Mouse (Mus musculus): ENCODE measurements at regions not wholly inside any gene's neighbourhood (a gene's known extent, or its start where the extent isn't known, plus 50 kb on each side); places are given as distances from the start of the nearest gene placed in this dataset.
A peak's percentile ranks its signal among the peaks of the same experiment; 100 is the strongest.

DNA sequence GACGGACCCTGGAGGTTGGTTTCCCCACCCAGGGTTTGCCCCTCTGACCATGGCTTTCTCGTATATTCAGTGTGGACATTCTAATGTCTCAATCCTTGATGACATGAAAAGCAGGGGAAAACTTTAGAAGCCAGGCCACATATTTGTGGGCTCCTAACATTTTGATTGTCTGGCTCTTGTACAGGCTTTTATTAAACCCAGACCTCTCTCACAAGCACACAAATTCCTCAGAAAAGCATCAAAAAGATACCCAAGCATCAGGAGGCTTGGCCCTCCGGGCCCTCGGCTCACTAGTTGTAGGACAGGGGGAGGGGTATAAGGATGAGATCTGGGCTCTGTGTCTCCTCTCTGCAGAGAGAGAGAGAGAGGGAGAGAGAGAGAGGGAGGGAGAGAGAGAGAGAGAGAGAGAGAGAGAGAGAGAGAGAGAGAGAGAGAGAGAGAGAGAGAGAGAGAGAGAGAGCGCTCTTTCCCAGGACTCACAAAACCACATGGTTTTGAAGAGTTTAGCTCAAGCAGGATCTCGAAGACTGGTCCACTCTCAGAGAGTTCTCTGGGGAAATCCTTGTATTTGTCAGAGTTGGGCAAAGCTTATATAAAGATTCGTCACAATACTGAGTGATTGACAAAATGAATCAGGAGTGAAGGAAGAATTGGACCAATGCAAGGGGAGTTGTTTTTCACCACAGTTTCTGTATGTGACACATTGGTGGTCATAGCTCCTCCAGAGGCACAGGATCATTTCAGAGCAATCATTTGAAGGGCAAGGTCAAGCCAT is 167.2 kb upstream of the Cxcl12 start:
- DNase-seq (ENCODE audit: low spot score), result no peak

DNA sequence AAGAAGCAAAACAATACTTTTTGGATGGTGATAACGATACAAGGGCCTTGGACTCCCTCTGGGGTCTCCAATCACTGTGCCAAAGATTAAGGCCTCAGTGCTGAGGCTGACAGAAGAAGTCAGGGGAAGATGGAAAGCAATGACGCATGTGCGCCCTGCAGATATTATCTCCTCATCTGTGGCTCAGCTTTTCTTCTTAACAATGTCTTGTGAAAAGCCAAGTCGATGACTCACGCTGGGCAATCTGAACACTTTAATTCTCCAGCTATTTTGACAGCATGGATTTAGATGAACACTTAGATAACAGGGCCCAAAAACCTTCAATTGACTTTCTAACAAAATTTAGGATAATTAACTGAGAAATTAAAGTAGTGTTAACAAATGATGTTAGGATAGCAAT is 155.7 kb upstream of the Cxcl12 start:
- DNase-seq (ENCODE audit: low spot score), result no peak

DNA sequence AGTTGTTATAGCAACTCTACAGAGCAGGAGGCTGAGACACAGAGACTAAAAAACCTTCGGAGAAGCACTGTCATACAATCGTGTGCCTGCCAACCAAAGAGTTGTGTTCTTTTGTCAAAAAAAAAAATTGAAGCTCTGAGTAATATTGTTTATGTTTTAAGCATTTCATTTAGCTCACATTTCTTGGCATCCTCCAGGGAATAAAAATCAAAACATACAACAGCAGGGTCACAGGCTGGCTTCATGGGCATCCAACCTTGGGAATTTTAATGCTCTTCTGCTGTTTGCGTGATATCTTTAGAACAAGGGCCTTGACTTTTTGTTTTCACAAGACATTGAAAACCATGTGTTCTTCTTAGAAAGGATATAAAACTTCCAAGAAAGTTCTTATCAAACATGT is 152.9 kb upstream of the Cxcl12 start:
- no peak for DNase-seq (ENCODE audit: low spot score)

DNA sequence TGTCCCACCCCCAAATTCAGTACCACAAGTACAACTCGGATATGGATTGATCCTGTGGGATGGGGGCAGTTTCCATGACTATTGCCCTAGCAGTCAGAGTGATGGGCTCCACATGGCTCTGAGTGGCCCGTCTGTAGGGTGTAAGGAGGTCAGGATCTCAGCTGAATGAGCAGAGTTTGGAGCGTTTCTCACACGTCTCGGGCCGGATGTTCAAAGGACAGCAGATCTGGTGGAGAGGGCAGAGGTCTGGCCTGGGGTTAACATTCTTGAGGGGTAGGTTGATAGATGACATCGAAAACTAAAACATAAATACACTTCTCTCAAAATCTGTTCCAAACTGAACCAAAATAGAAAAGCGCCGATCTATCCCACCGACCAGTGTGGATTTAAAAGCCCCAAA is 146.5 kb upstream of the Cxcl12 start:
- DNase-seq (ENCODE audit: low spot score), result no peak

DNA sequence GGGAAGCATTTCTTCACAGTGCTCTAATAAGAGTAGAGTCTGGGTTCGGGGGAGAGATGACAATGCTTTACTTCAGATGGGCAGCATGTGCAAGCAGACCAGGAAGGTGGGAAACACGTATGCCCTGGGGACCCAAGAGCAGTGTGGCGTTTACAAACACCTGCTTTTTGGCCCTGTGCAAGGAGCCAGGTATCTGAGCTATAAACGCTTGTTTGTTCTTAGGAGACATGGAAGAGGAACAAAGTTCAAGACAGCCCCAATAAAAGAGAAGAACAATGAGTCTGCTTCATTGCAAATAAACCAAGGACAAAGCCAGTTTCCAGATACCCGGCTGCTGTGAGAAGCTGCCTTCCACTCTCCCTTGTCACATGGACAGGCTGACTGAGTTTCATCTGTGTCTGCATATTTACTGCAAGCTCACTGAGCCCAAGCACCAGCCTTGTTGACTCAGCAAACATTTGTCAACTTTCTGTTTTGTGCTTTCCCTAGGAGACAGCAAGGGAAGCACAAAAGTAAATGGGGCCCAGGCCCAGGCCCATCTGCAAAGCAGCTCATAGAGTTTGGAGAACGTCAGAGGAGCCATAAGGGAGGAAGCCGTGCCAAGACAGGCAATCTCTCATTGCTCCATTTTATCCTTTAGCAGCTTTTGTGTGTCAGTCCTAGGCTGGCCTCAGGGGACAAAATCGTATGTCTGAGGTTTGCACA is 136.1 kb upstream of the Cxcl12 start:
- no peak for DNase-seq (ENCODE audit: low spot score)

DNA sequence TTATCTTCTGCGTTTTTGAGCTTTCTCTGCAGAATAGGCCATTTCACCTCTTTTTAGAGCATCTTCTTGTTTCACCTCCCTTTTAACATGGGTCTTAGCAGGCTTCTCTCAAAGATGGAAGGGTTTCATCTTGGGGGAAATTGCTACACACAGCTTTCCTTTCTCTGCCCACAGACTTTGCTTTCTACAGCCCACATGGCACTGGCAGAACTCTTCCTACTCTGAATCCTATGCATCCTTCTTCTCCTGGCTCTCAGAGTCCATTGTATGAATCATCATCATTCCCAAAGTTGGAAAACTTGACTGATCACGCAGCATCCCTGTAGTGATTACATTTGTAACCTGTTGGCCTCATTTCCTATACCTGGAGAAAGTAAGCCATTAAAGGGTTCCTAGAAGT is 124.6 kb upstream of the Cxcl12 start:
- no peak for DNase-seq (ENCODE audit: low spot score)

DNA sequence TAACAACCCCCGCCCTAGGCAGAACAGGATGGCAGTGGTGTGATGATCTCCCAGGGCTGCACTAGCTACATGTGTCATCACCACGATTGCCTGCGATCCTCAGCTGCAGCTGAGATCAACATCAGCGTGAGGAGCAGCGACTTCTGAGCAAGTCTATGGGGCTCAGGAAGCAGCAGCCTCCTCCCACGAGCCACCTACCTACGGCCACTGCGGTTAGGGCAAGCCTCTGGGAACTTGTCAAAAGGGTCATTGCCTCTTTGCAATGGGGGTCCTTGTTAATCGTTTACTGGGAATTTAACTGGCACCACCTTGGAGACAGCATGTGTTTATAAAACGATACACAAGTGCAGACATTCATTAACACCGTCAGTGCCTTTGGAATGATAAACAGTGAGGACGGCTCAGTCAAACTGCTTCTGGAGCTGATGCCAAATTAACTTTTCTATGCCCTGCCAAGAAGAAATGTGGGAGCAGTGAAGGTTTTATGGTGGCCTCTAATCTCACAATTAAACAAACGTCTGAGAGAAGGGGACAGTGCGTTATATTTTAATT is 118.8 kb upstream of the Cxcl12 start:
- DNase-seq (ENCODE audit: low spot score), result no peak

DNA sequence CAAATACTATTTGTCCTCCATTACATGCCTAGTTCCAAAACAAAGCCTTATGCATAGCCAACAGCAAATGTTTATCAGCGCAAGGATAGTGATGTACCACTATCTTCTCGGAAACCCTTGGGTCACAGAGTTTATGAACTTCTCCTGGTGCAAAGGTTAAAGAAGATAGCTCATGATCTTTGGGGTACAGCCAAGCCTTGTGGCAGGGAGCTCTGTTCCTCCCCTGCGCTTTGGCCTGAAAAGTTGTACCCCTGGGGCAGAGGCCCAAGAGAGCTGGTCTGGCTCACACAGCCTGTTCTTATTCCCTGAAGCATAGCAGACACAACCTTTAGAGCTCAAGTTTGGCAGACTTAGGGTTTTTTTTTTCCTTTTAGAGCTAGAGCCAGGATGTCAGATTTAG is 107.6 kb upstream of the Cxcl12 start:
- no peak for DNase-seq (ENCODE audit: low spot score)

DNA sequence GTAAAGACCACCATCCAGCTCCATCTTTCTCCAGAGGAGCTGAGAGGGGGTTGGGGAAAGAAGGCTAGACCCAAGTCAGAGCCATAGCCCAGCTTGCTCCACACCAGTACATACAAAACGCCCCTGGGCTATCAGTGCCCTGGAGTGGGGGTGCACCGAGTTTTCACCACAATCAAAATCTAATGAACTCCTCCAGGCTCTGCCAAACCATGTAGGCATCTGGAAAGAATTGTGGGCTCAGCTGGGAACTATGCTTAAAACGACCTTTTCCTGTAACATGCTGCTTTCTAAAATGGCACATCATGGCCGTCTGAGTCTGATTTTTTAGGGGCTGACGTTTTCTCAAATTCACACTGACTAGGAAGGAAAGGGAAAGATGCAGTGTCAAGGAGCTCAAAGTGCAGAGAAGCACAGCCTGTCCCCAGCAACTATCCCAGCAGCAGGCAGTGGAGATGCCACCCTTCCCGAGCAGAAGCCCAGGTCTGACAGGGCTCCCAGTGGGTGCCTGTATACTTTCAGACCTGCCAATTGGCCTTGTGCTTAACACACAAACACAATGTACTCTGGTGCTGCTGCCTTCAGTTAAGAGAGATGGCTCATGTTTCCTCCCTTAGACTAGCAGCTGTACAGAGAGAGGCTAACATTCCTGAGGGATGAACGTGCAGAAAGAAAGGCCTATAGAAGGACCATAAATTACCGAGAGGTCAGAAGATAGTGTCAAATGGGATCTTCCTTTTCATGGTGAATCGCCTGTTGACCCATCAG is 100.6 kb upstream of the Cxcl12 start:
- DNase-seq (ENCODE audit: low spot score), result no peak

DNA sequence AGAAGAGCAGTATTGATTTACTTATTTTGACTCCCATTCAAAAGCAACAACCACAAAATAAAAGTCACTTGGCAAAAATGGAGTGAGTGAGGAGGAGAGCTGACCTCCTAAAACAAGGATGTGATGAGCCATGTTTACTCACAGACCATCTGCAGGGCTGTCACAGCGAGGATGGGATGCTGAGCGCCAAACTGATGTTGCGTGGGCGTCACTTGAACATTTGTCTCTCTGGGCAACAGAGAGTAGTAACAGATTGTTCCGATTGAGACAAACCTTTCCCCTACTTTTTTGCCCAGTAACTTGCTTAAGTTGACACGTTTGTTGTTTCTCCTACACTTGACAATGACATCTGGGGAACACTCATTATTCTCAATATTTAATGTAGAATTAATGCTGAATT is 97.0 kb upstream of the Cxcl12 start:
- peak; percentile 65 for DNase-seq (ENCODE audit: low spot score)

DNA sequence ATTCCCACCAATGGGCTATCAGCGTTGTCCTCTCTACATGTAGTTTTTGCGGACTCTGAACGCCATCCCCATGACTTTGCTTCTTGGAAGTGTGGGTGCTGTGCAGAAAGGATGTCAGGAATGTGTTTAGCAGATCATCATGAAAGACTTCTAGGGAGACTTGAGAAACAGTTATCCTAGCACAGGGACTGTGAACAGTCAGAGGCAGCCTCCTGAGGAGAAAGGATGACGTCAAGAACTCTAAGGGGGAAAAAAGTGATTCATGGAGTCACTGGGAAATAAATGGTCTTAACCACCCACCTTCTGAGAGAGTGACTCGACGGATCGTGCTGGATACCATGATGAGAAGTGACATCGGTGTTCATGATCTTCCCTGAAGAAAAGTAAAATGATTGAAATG is 96.5 kb upstream of the Cxcl12 start:
- no peak for DNase-seq (ENCODE audit: low spot score)

DNA sequence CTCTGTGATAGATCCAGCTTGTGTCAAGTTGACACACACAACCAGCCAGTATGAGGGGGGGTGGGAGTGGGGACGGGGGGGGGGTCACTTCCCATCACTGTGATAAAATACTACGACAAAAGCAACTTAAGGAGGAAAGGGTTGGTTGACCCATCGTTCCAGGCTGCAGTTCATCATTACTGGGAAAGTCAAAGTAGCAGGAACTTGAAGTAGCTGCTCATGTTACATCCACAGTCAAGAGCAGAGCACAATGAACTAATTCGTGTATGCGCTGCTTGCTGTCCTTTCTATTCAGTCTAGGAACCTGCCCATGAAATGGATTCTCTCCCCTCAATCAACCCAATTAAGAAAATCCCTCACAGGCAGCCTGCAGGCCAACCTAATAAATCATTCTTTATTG is 88.8 kb upstream of the Cxcl12 start:
- no peak for DNase-seq (ENCODE audit: low spot score)

DNA sequence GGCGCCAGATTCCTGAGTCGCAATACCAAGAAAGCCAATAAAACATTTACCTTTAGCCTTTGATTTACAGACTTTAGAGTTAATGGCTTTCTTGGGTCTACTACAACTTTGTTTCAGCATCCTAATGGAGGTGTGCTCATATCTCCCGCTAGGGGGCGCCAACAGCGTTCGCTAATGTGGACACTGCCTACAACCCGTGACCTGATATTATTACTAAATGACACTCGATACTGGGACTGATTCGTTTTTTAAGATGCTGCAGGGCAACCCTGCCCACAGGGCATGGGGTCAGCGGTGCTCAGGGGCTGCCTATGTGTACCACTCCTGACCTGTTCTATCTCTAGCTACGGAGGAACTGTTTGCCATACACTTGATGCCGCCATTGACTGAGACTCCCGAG is 87.4 kb upstream of the Cxcl12 start:
- no peak for DNase-seq (ENCODE audit: low spot score)

DNA sequence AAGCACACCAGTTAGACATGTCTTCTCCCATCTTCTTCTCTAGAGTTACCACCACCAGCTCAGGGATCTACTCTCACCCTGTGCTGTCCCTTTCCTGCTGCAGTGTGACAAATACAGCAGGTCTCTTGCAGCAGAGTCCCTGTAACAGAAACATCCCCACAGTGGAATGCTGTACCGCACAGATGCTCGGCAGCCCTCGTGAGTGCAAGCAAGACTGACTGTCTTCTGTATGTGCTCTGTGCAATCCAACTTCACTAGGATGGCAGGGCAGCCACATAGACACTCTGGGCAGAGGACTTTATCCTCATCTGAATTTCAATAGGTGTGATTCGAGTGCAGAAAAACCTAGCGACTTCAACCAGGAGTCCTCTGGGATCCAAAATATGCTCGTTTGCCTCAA is 84.1 kb upstream of the Cxcl12 start:
- no peak for DNase-seq (ENCODE audit: low spot score)

DNA sequence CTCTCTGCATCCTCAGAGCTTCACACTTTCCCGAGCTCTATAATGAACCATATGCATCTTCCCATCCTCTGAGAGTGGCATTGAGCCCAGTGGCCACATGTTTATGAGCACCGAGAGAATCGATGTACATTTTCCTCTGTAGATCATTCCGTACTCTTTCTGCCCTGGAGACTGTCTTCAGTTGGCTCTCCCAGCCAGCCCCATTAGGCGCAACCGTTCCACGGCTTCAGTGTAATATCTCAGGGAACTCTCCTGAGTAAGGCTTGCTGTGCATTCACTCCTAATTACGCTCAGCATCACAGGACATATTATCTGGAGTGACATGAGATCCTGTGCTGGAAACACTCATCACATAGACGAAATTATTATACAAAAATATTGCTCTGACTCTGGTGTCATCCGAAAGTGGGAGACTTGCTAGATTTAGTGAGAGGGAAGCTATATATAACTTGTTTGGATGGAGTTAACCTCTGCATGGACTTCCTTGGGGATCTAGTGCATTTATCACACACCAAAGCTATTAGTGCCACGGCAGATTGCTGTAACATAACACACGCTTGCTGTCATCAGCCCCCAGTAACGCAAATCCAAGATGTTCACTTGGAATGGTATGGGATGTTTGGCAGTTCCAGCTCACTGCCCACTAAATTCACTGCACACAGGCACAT is 83.4 kb upstream of the Cxcl12 start:
- no peak for DNase-seq (ENCODE audit: low spot score)

DNA sequence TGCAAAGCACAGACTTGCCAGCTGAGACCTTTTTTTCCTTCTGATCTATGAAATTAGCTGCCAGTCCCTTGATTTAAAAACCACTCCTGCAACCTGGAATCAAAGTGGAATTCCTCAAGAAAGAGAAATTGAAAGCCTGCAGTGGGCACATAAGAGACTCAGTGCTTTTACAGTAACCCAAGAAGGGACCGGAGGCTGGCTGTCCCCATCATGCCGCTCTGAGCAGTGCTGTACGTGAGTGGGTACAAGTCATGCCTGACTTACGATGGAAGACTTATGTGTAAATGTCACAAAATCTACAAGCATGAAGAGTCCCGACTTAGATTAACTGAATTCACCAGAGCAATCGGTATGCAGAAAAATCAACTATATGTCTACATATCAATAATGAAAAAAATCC is 73.6 kb upstream of the Cxcl12 start:
- no peak for DNase-seq (ENCODE audit: low spot score)

DNA sequence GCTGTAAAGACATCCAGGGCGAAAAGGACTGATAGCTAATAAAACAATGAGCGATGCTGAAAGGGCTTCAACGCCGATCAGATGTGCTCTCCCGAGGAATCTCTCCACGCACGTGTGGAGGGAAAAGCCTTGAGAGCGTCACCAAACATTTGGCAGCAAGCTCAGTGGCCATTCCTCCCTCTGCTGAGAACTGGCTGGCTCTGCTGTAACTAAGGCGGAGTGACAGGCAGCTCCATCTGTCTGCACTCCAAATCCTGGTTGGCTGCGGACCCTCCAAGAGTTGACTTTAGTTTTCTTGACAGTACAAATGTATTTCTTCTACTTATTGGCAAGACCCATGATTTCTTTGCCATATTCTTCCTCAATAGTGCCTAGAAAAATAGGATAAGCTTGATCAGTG is 68.5 kb upstream of the Cxcl12 start:
- DNase-seq (ENCODE audit: low spot score), result no peak

DNA sequence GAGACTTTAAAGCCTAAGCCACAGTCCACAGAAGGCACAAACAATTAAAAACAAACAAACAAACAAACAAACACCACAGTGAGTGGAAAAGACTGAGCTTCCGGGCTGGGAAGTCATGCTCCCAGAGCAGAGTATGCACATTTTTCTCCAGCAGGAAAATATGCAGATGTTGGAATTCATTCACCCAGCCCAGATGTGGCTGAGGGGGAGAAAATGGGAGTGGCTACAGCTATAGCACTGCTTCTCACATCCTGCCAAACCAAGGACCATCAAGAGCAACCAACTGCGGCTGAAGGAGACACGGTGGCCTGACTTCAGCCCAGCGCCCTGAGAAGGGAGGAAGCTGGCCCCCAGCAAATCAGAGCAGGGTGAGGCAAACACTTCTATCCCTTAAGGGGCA is 65.6 kb upstream of the Cxcl12 start:
- DNase-seq (ENCODE audit: low spot score), result no peak

DNA sequence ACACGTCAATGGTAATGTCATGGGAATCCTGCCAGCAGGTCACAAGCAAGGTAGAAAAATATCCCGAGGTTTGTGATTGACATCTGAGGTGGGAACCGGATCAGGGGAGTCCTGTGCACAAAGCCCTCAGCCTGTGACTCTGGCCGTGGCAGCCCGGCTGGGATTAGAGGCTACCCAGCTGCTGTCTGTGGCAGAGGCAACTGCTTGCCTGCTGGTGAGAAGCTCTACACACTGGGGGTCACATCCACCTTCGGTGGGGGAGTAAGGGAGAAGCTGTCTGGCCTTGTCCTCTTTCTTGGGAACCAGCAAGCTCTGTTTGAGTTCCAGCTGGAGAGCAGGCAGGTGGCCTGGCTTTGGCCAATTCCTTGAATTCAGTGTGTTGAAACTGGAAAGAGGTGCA is 64.3 kb upstream of the Cxcl12 start:
- no peak for DNase-seq (ENCODE audit: low spot score)

DNA sequence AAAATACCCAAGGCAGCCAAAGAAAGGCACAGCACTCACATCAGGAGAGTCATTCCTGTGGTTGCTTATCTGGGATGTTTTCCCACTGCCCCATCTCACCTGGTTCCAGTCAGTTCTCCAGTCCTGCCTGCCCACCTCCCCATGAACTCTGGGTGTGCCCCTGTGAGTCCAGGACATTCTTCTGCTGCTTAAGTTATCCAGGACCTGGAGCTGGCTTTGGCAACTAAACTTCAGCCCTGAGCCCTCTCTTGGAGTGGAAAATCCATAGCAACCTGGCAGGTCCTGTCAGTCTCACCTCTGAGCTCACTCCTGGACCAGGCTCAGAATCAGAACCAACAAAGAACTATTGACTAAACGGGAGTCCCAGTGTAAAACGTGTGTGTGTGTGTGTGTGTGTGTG is 63.9 kb upstream of the Cxcl12 start:
- no peak for DNase-seq (ENCODE audit: low spot score)

DNA sequence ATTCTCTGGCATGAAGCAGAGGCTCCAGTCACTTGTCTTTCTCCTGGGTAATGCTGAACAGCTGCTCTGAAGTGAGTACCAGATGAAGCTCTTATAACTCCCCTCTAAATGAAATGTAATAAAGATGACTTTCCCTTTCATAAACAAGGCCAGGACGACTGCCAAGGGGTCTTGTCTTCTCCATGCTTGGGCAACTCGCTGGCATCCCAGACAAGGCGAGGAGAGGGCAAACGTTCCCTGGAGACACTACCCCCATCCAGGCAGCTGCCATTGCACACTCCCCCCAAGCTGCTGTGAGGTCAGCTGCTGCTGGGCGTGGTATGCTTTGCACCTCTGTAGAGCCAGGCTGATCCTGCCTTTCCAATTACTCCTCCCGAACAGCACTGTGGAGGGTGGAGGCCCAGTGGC is 63.1 kb upstream of the Cxcl12 start:
- no peak for DNase-seq (ENCODE audit: low spot score)

DNA sequence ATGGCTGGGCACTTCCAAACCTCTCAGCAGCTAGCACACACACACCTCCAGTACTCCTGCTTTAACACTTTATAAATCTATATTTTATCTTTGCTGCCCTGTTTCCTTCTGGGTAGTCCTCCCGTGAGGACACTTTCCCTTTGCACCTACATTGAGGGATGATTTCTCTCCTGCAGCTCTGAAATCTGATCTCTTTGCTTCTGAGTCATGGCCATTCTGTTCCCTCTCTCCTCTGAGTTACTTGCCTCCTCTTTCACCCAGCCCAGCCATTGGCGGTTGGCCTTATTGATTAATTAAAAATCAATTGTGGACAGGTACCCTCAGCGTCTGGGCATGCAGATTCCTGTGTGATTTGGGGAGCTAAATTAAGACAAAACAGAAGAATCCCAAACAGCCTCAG is 58.0 kb upstream of the Cxcl12 start:
- no peak for DNase-seq (ENCODE audit: low spot score)
